Mouse (Mus musculus) hindbrain, embryonic 11.5 days (tissue): Measurements from ENCODE around the gene Rcc1. TPM values are rescaled to one million over a fixed set of nuclear protein-coding genes. Genes with fewer than 3 reads are reported as not detected.
A peak's percentile ranks its signal among the peaks of the same experiment; 100 is the strongest.

ENCODE experiments used
- ATAC-seq: fragments of 200-750 bp; cut with Nextera tagmentation; 2 replicates; pipeline ENCODE4 v1.8.0; 2017; ENCODE audit warnings: mild to moderate bottlenecking, moderate TSS enrichment, moderate library complexity; ENCODE audit not compliant: low FRiP score
- DNase-seq: peaks from one replicate; pipeline ENCODE4 v3.0.0-alpha.2; 2015; ENCODE audit warnings: low spot score
- H3K27ac ChIP-seq: fragments of 300-500 bp; sonication (generic); 2 replicates; pipeline ENCODE4 v1.5.1; 2014; ENCODE audit warnings: mild to moderate bottlenecking, low read depth, low read length
- H3K27me3 ChIP-seq: fragments of 300-500 bp; sonication (generic); 2 replicates; pipeline ENCODE4 v1.6.1; 2014; ENCODE audit warnings: mild to moderate bottlenecking, low read length, moderate library complexity, mixed read lengths; ENCODE audit not compliant: control insufficient read depth, insufficient read depth
- H3K36me3 ChIP-seq: fragments of 300-500 bp; sonication (generic); 2 replicates; pipeline ENCODE4 v1.6.1; 2014; ENCODE audit warnings: mild to moderate bottlenecking, low read length, moderate library complexity, mixed read lengths; ENCODE audit not compliant: control insufficient read depth, insufficient read depth
- H3K4me1 ChIP-seq: fragments of 300-500 bp; sonication (generic); replicated peaks from 2 replicates; pipeline ENCODE4 v1.6.1; 2014; ENCODE audit warnings: low read length, mixed read lengths; ENCODE audit not compliant: control insufficient read depth, insufficient read depth
- H3K4me2 ChIP-seq: fragments of 300-500 bp; sonication (generic); replicated peaks from 2 replicates; pipeline ENCODE4 v1.6.1; 2014; ENCODE audit warnings: mild to moderate bottlenecking, low read depth, low read length
- H3K4me3 ChIP-seq: fragments of 300-500 bp; sonication (generic); 2 replicates; pipeline ENCODE4 v1.5.1; 2014; ENCODE audit warnings: low read depth, low read length
- H3K9ac ChIP-seq: fragments of 300-500 bp; sonication (generic); 2 replicates; pipeline ENCODE4 v1.6.1; 2014; ENCODE audit warnings: low read depth, low read length
- H3K9me3 ChIP-seq: fragments of 300-500 bp; sonication (generic); 2 replicates; pipeline ENCODE4 v1.6.1; 2016; ENCODE audit warnings: low read length; ENCODE audit not compliant: control insufficient read depth
- WGBS: fragments of 180-500 bp; shearing (Covaris S2); extraction: QIAGEN DNeasy Blood & Tissue Kit; methylation state at CpG from one replicate; pipeline ENCODE4 v1.1.7; 2014; 5-methylcytosine and 5-hydroxymethylcytosine counted together
- polyA plus RNA-seq: library from polyadenylated mRNA; unstranded; fragments of >200 nt; fragmentation: Nextera tagmentation; extraction: Ambion mirVana; gene quantifications from 2 replicates; pipeline ENCODE4 v1.2.1, GENCODE M21; 2014

Gene Rcc1
- polyA plus RNA-seq, 1 experiment from 2014 or later = 51.3 TPM

- no peak for DNase-seq
- H3K4me3 ChIP-seq = no peak overlapping the region
- no peak overlapping the region for H3K4me2 ChIP-seq
- no peaks in the 10 kb centered on the region for H3K4me1 ChIP-seq
- H3K9me3 ChIP-seq = no peaks in the 10 kb centered on the region
- no peak overlapping the region for H3K9ac ChIP-seq
- no peak for ATAC-seq
- no peaks in the 10 kb centered on the region for H3K36me3 ChIP-seq
- WGBS = 93% methylated on average over 7 of the region's 7 CpGs
- H3K27ac ChIP-seq = no peak overlapping the region
- no peaks in the 10 kb centered on the region for H3K27me3 ChIP-seq
Measured at GRCm38 (mm10) chr4:132386846-132387245, 33.4 kb upstream of the Rcc1 start.

- peak; percentile 6 for DNase-seq
- Histone ChIP-seq H3K4me1 (no peaks in the 10 kb centered on the region), H3K27ac (no peak overlapping the region), H3K4me2 (no peak overlapping the region), H3K9me3 (no peaks in the 10 kb centered on the region), H3K9ac (no peak overlapping the region), H3K36me3 (no peaks in the 10 kb centered on the region), H3K4me3 (no peak overlapping the region), H3K27me3 (no peaks in the 10 kb centered on the region)
- ATAC-seq = no peak
- WGBS = 79% methylated on average over 8 of the region's 8 CpGs
Measured at GRCm38 (mm10) chr4:132385771-132386410, 32.5 kb upstream of the Rcc1 start.

DNA sequence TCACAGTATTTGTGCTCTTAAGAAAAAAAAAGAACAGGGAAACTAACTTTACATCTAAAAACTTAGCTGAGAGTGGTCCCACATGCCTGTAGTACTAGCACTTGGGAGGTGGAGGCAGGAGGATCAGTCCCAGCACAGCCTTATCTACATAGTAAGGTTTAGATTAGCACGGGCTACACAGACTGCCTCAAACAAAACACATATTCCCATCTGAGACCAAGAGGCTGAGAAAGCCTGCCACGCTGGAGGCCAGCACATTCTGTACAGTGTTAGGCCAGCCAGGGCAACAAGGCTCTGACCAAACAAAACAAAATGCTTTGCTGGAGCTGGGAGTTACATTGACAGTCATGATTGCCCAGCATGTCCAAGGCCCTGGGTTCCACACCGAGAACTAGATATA, 30.1 kb upstream of the Rcc1 start:
- Histone ChIP-seq H3K4me3 (no peak overlapping the region), H3K9me3 (no peaks in the 10 kb centered on the region), H3K9ac (no peak overlapping the region), H3K27me3 (no peaks in the 10 kb centered on the region), H3K27ac (no peak overlapping the region), H3K4me1 (no peaks in the 10 kb centered on the region), H3K36me3 (no peaks in the 10 kb centered on the region), H3K4me2 (no peak overlapping the region)
- no peak for DNase-seq
- no peak for ATAC-seq
- 89% methylated on average over 3 of the region's 3 CpGs for WGBS

DNA sequence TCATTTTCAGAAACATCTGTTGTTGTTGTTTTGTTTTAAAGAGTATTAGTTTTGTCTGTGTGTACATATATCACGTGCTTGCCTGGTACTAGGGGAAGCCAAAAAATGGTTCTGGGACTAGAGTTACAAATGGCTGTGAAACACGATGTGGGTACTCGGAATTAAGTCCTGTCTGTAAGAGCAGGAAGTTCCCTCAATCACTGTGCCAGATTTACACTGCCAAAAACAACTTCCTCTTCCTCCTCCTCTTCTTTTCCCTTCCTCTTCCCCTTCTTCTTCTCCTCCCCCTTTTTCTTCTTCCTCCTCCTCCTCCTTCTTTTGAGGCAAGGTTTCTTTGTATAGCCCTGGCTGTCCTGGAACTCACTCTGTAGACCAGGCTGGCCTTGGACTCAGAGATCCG, 28.9 kb upstream of the Rcc1 start:
- ATAC-seq (no peak), DNase-seq (no peak)
- no peak overlapping the region for H3K4me2 ChIP-seq
- H3K27ac ChIP-seq = no peak overlapping the region
- WGBS = 92% methylated on average over 4 of the region's 4 CpGs
- H3K4me3 ChIP-seq = no peak overlapping the region
- H3K9ac ChIP-seq = no peak overlapping the region
- H3K9me3 ChIP-seq = no peaks in the 10 kb centered on the region
- no peaks in the 10 kb centered on the region for H3K36me3 ChIP-seq
- H3K27me3 ChIP-seq = no peaks in the 10 kb centered on the region
- no peaks in the 10 kb centered on the region for H3K4me1 ChIP-seq

- Histone ChIP-seq H3K9ac (no peak overlapping the region), H3K4me3 (no peak overlapping the region), H3K36me3 (no peaks in the 10 kb centered on the region), H3K4me1 (no peaks in the 10 kb centered on the region), H3K27ac (no peak overlapping the region), H3K9me3 (no peaks in the 10 kb centered on the region), H3K4me2 (no peak overlapping the region), H3K27me3 (no peaks in the 10 kb centered on the region)
- DNase-seq (no peak), ATAC-seq (no peak)
- WGBS = 98% methylated on average over 2 of the region's 2 CpGs
Measured at GRCm38 (mm10) chr4:132380965-132381616, 27.7 kb upstream of the Rcc1 start.

- Histone ChIP-seq H3K4me2 (no peak overlapping the region), H3K4me3 (no peak overlapping the region), H3K36me3 (peaks cover 10% of the 10 kb centered on the region; the same call in 1 of the 2 replicates), H3K9me3 (no peaks in the 10 kb centered on the region), H3K4me1 (no peaks in the 10 kb centered on the region), H3K27ac (no peak overlapping the region), H3K27me3 (no peaks in the 10 kb centered on the region), H3K9ac (no peak overlapping the region)
- no peak for DNase-seq
- ATAC-seq = no peak
- WGBS = 100% methylated on average over 1 of the region's 1 CpGs
Measured at GRCm38 (mm10) chr4:132373820-132374219, 20.4 kb upstream of the Rcc1 start.

- Histone ChIP-seq H3K9ac (no peak overlapping the region), H3K4me2 (no peak overlapping the region), H3K36me3 (peaks cover 19% of the 10 kb centered on the region; the same call in 1 of the 2 replicates), H3K27me3 (no peaks in the 10 kb centered on the region), H3K4me1 (no peaks in the 10 kb centered on the region), H3K4me3 (no peak overlapping the region), H3K27ac (no peak overlapping the region), H3K9me3 (no peaks in the 10 kb centered on the region)
- DNase-seq (no peak), ATAC-seq (no peak)
- WGBS = 73% methylated on average over 8 of the region's 8 CpGs
Measured at GRCm38 (mm10) chr4:132369953-132370750, 16.7 kb upstream of the Rcc1 start.

GRCm38 (mm10) chr4:132367480-132368201, 14.2 kb upstream of the Rcc1 start:
- H3K9me3 ChIP-seq = no peaks in the 10 kb centered on the region
- H3K4me2 ChIP-seq = no peak overlapping the region
- H3K9ac ChIP-seq = no peak overlapping the region
- H3K27me3 ChIP-seq = no peaks in the 10 kb centered on the region
- no peak overlapping the region for H3K27ac ChIP-seq
- DNase-seq (no peak), ATAC-seq (no peak)
- no peak overlapping the region for H3K4me3 ChIP-seq
- H3K4me1 ChIP-seq = no peaks in the 10 kb centered on the region
- 92% methylated on average over 18 of the region's 18 CpGs for WGBS
- peaks cover 14% of the 10 kb centered on the region; the same call in 1 of the 2 replicates for H3K36me3 ChIP-seq
